8 mouse cellular contexts compared by ENCODE assay signal in genomic region chr2:130275649-130276048, GRCm38 (mm10). TPM values are rescaled to one million over a fixed set of nuclear protein-coding genes. Genes with fewer than 3 reads are reported as not detected.
DNase-seq lines count a peak whose midpoint lies in the region; ATAC-seq and TF ChIP-seq lines count a peak whose summit lies in the region.

No protein-coding gene starts in this region.

- 0 out of 2 replicates have a peak, but pooled peaks have one; percentile 38 for TF ChIP-seq CTCF in thymus, adult 2 months (IDR thresholded peaks at IDR 0.05; ENCODE audit: borderline replicate concordance, control insufficient read depth, extremely low read depth, insufficient read depth, low read length, poor library complexity)
- peak; percentile 71 for TF ChIP-seq CTCF in bone marrow, adult 2 months (IDR thresholded peaks at IDR 0.05; ENCODE audit: control insufficient read depth, insufficient read depth, low read length)
- TF ChIP-seq CTCF in lung, adult 2 months (IDR thresholded peaks at IDR 0.05; ENCODE audit: insufficient read depth, low read length), result peak; percentile 53

- H3K9ac ChIP-seq in intestine, embryonic 16.5 days (ENCODE audit: low read depth, low read length), result peak overlapping the region; percentile 96; the same call in 1 of the 2 replicates
- H3K9ac ChIP-seq in neural tube, embryonic 15.5 days (replicated peaks), result peak overlapping the region; percentile 96

- no peak overlapping the region for H3K27ac ChIP-seq in thymus, adult 2 months (ENCODE audit: control insufficient read depth, insufficient read depth, low read length)
- H3K27ac ChIP-seq in bone marrow, adult 2 months (ENCODE audit: control insufficient read depth, insufficient read depth, low read depth, low read length, poor library complexity), result no peak overlapping the region
- H3K27ac ChIP-seq in intestine, embryonic 16.5 days (ENCODE audit: low read length), result no peak overlapping the region
- H3K27ac ChIP-seq in neural tube, embryonic 15.5 days (replicated peaks), result no peak overlapping the region

- no peak for TF ChIP-seq POLR2A in thymus, adult 2 months (IDR thresholded peaks at IDR 0.05; ENCODE audit: control insufficient read depth, extremely low read depth, insufficient read depth, low read length, poor library complexity)
- no peak for TF ChIP-seq POLR2A in bone marrow, adult 2 months (IDR thresholded peaks at IDR 0.05; ENCODE audit: borderline replicate concordance, control insufficient read depth, low read depth, low read length)
- no peak for TF ChIP-seq POLR2A in lung, adult 2 months (IDR thresholded peaks at IDR 0.05; ENCODE audit: borderline replicate concordance, extremely low read depth, low read depth, low read length)

- peaks cover 7% of the 10 kb centered on the region; the same call in 1 of the 2 replicates for H3K4me1 ChIP-seq in thymus, adult 2 months (replicated peaks; ENCODE audit: control insufficient read depth, insufficient read depth, low read length)
- H3K4me1 ChIP-seq in bone marrow, adult 2 months (ENCODE audit: control insufficient read depth, insufficient read depth, low read length), result peaks cover 3% of the 10 kb centered on the region; the same call in 1 of the 2 replicates
- peaks cover 20% of the 10 kb centered on the region for H3K4me1 ChIP-seq in intestine, embryonic 16.5 days (ENCODE audit: control insufficient read depth, insufficient read depth, low read length)
- H3K4me1 ChIP-seq in lung, adult 2 months (ENCODE audit: control insufficient read depth, insufficient read depth, low read length), result peaks cover 3% of the 10 kb centered on the region; the same call in 1 of the 2 replicates
- H3K4me1 ChIP-seq in neural tube, embryonic 15.5 days, result peaks cover 34% of the 10 kb centered on the region

- peak; percentile 52 for ATAC-seq in erythroid progenitor cell, adult 5-6 weeks (replicated peaks; ENCODE audit: low FRiP score, poor library complexity, severe bottlenecking)
- ATAC-seq in intestine, embryonic 16.5 days, result no peak
- ATAC-seq in neural tube, embryonic 15.5 days (ENCODE audit: low FRiP score), result no peak

- 60% methylated on average over 6 of the region's 6 CpGs for WGBS in thymus, adult 2 months
- 39% methylated on average over 6 of the region's 6 CpGs for WGBS in bone marrow, adult 2 months
- 41% methylated on average over 6 of the region's 6 CpGs for WGBS in intestine, embryonic 16.5 days
- WGBS in lung, adult 2 months, result 51% methylated on average over 6 of the region's 6 CpGs
- WGBS in neural tube, embryonic 15.5 days, result 46% methylated on average over 6 of the region's 6 CpGs

- peak; percentile 46 for DNase-seq in thymus, adult 2 months
- no peak for DNase-seq in thymus, adult 18-20 months
- no peak for DNase-seq in lung, adult 2 months
- DNase-seq in left cerebral cortex, postnatal 36 days (ENCODE audit: low spot score in 2 of 2), result no peak

- no peak overlapping the region for H3K4me3 ChIP-seq in thymus, adult 2 months (ENCODE audit: control insufficient read depth, insufficient read depth, low read length)
- peak overlapping the region; percentile 18 for H3K4me3 ChIP-seq in bone marrow, adult 2 months (replicated peaks; ENCODE audit: control insufficient read depth, low read depth, low read length)
- H3K4me3 ChIP-seq in intestine, embryonic 16.5 days (ENCODE audit: low read length), result peak overlapping the region; percentile 94
- H3K4me3 ChIP-seq in lung, adult 2 months (replicated peaks; ENCODE audit: extremely low read depth, low read depth, low read length), result no peak overlapping the region
- H3K4me3 ChIP-seq in neural tube, embryonic 15.5 days (replicated peaks), result peak overlapping the region; percentile 99

- no peaks in the 10 kb centered on the region for H3K9me3 ChIP-seq in intestine, embryonic 16.5 days (ENCODE audit: control insufficient read depth, low read length)
- H3K9me3 ChIP-seq in neural tube, embryonic 15.5 days (replicated peaks), result no peaks in the 10 kb centered on the region

- H3K36me3 ChIP-seq in thymus, adult 2 months (ENCODE audit: control insufficient read depth, insufficient read depth, low read length), result peaks cover 41% of the 10 kb centered on the region
- H3K36me3 ChIP-seq in intestine, embryonic 16.5 days (ENCODE audit: control insufficient read depth, insufficient read depth, low read length), result peaks cover 29% of the 10 kb centered on the region
- H3K36me3 ChIP-seq in neural tube, embryonic 15.5 days, result peaks cover 50% of the 10 kb centered on the region

- peak overlapping the region; percentile 92 for H3K4me2 ChIP-seq in intestine, embryonic 16.5 days (ENCODE audit: low read depth, low read length)
- peak overlapping the region; percentile 85 for H3K4me2 ChIP-seq in neural tube, embryonic 15.5 days

- intact Hi-C loops in left cerebral cortex, postnatal 36 days (cut with DNase I), result no loop called here

- no peaks in the 10 kb centered on the region for H3K27me3 ChIP-seq in thymus, adult 2 months (ENCODE audit: control insufficient read depth, insufficient read depth, low read length)
- H3K27me3 ChIP-seq in intestine, embryonic 16.5 days (replicated peaks; ENCODE audit: control insufficient read depth, insufficient read depth, low read length), result no peaks in the 10 kb centered on the region
- no peaks in the 10 kb centered on the region for H3K27me3 ChIP-seq in neural tube, embryonic 15.5 days (replicated peaks)

RNA-seq across cellular contexts. Expression of gene Nop56, which starts 1.4 kb away (rescaled TPM):
- 214 and 223 TPM in 2 replicates for polyA plus RNA-seq in thymus, adult 2 months (2012; rRNA removed)
- 187 and 375 TPM in 2 replicates for polyA plus RNA-seq in bone marrow, adult 2 months (2011; ENCODE audit: insufficient read depth, insufficient read length, low replicate concordance, missing spikeins)
- 125 and 137 TPM in 2 replicates for total RNA-seq in erythroid progenitor cell, adult 5-6 weeks (2015; ENCODE audit: low replicate concordance)
- 121 and 150 TPM in 2 replicates for total RNA-seq in erythroid progenitor cell, adult 5-6 weeks (2017; ENCODE audit: low replicate concordance)
- 209 and 237 TPM in 2 replicates for polyA plus RNA-seq in intestine, embryonic 16.5 days (2015; fragmentation: Nextera tagmentation; extraction: Ambion mirVana)
- polyA plus RNA-seq in lung, adult 2 months (2012; rRNA removed), result 30.6 and 46.7 TPM in 2 replicates
- 275 and 293 TPM in 2 replicates for polyA plus RNA-seq in neural tube, embryonic 15.5 days (2015; fragmentation: Nextera tagmentation; extraction: Ambion mirVana)
- total RNA-seq in left cerebral cortex, postnatal 36 days (2021), result 100 to 1,000 TPM; 120 to 126 TPM

RNA-seq across cellular contexts. Expression of gene Idh3b, which starts 8.7 kb away (rescaled TPM):
- polyA plus RNA-seq in thymus, adult 2 months (2012; rRNA removed), result 205 and 237 TPM in 2 replicates
- polyA plus RNA-seq in bone marrow, adult 2 months (2011; ENCODE audit: insufficient read depth, insufficient read length, low replicate concordance, missing spikeins), result 63.9 and 78.0 TPM in 2 replicates
- total RNA-seq in erythroid progenitor cell, adult 5-6 weeks (2015; ENCODE audit: low replicate concordance), result 64.6 and 87.9 TPM in 2 replicates
- total RNA-seq in erythroid progenitor cell, adult 5-6 weeks (2017; ENCODE audit: low replicate concordance), result 21.9 and 47.5 TPM in 2 replicates
- 300 and 308 TPM in 2 replicates for polyA plus RNA-seq in intestine, embryonic 16.5 days (2015; fragmentation: Nextera tagmentation; extraction: Ambion mirVana)
- 96.6 and 133 TPM in 2 replicates for polyA plus RNA-seq in lung, adult 2 months (2012; rRNA removed)
- polyA plus RNA-seq in neural tube, embryonic 15.5 days (2015; fragmentation: Nextera tagmentation; extraction: Ambion mirVana), result 193 and 199 TPM in 2 replicates
- total RNA-seq in left cerebral cortex, postnatal 36 days (2021), result 100 to 1,000 TPM; 278 to 289 TPM

RNA-seq across cellular contexts. Expression of gene Ebf4, which starts 19.3 kb away (rescaled TPM):
- polyA plus RNA-seq in thymus, adult 2 months (2012; rRNA removed), result 0.69 and 0.78 TPM in 2 replicates
- polyA plus RNA-seq in bone marrow, adult 2 months (2011; ENCODE audit: insufficient read depth, insufficient read length, low replicate concordance, missing spikeins), result 0.50 TPM in 1 of 2 replicates, not detected in the other
- not detected in 2 replicates for total RNA-seq in erythroid progenitor cell, adult 5-6 weeks (2015; ENCODE audit: low replicate concordance)
- total RNA-seq in erythroid progenitor cell, adult 5-6 weeks (2017; ENCODE audit: low replicate concordance), result 0.64 TPM in 1 of 2 replicates, not detected in the other
- 0.97 and 1.2 TPM in 2 replicates for polyA plus RNA-seq in intestine, embryonic 16.5 days (2015; fragmentation: Nextera tagmentation; extraction: Ambion mirVana)
- polyA plus RNA-seq in lung, adult 2 months (2012; rRNA removed), result 3.6 and 3.8 TPM in 2 replicates
- polyA plus RNA-seq in neural tube, embryonic 15.5 days (2015; fragmentation: Nextera tagmentation; extraction: Ambion mirVana), result 4.7 and 7.8 TPM in 2 replicates
- total RNA-seq in left cerebral cortex, postnatal 36 days (2021), result 10 to 100 TPM in 1 of 2 experiments, 1 to 10 TPM in 1; 8.3 to 10.5 TPM

Comparison
In these comparisons a context has a peak if more than half of its experiments do, and no peak if none do; other contexts are left out.
1. H3K4me3 ChIP-seq: peak in bone marrow, adult 2 months (single experiment), intestine, embryonic 16.5 days (single experiment) and neural tube, embryonic 15.5 days (single experiment); none in thymus, adult 2 months (single experiment) and lung, adult 2 months (single experiment).
2. Peak in every context shown above with its lines, with median percentiles within 50 percentile points of each other: CTCF ChIP-seq.